8 mouse cellular contexts compared by ENCODE assay signal in the genomic region with DNA sequence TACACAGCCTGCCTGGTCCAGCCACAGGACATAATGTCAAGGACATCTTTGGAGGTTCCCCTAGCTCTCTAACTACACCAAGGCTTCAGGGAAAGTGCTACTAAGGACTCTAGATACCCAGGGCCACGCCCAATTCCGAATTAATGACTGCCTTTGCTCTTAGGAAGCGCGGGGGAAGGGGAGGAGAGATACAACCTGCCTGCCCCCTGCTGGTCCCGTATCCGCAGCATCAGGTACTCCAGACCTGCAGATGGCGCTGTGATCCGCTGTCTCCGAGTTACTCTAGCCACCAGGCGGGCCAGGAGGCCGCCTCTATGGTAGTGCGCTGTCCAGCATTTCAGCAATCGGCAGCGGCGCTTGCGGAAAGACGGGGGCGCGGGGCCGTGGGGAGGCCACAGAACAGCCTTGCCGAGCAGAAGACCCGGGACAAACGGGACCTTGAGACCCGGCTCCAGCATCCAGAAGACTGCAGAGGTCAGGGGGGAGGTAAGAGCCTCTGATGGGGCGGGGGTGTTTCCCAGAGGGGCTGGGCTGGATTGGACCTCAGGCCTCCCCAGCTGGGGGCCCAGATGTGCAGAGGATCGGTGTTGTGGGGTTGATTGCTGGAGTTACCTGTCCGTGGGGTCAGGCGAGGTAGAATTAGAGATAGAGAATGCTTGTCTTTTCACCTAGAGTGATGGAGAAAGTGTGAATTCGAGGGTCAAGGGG. TPM values are rescaled to one million over a fixed set of nuclear protein-coding genes. Genes with fewer than 3 reads are reported as not detected.
DNase-seq lines count a peak whose midpoint lies in the region; ATAC-seq and TF ChIP-seq lines count a peak whose summit lies in the region.

A gene (plus strand): TSS at position 336 of the 708 bp plus-strand sequence.

- H3K27me3 ChIP-seq in forebrain, embryonic 13.5 days = peaks cover 7% of the 10 kb centered on the region; the same call in 1 of the 2 replicates
- H3K27me3 ChIP-seq in lung, embryonic 15.5 days = no peaks in the 10 kb centered on the region
- H3K27me3 ChIP-seq in thymus, adult 2 months (ENCODE audit: control insufficient read depth, insufficient read depth, low read length) = no peaks in the 10 kb centered on the region

- H3K36me3 ChIP-seq in forebrain, embryonic 13.5 days (ENCODE audit: poor library complexity, severe bottlenecking) = no peaks in the 10 kb centered on the region
- no peaks in the 10 kb centered on the region for H3K36me3 ChIP-seq in lung, embryonic 15.5 days
- no peaks in the 10 kb centered on the region for H3K36me3 ChIP-seq in thymus, adult 2 months (ENCODE audit: control insufficient read depth, insufficient read depth, low read length)

- TF ChIP-seq POLR2A in thymus, adult 2 months (IDR thresholded peaks at IDR 0.05; ENCODE audit: control insufficient read depth, extremely low read depth, insufficient read depth, low read length, poor library complexity) = no peak

- H3K4me1 ChIP-seq in forebrain, embryonic 13.5 days = peaks cover 18% of the 10 kb centered on the region
- no peaks in the 10 kb centered on the region for H3K4me1 ChIP-seq in lung, embryonic 15.5 days
- H3K4me1 ChIP-seq in thymus, adult 2 months (replicated peaks; ENCODE audit: control insufficient read depth, insufficient read depth, low read length) = peaks cover 2% of the 10 kb centered on the region; the same call in 1 of the 2 replicates

- peak; percentile 98 for DNase-seq in ES-CJ7 (ENCODE audit: low read depth, low spot score)
- peak; percentile 96 for DNase-seq in heart, postnatal 4 days
- DNase-seq in layer of hippocampus, adult 2 months (ENCODE audit: low spot score in 2 of 2) = peak; percentile 92 to 96
- peak; percentile 66 for DNase-seq in ovary, adult 18-20 months (ENCODE audit: low spot score)
- peak; percentile 90 for DNase-seq in thymus, adult 2 months

- WGBS in forebrain, embryonic 13.5 days = 3% methylated on average over 29 of the region's 29 CpGs
- 3% methylated on average over 28 of the region's 29 CpGs for whole genome bisulfite sequencing in lung, embryonic 15.5 days
- WGBS in thymus, adult 2 months = 7% methylated on average over 29 of the region's 29 CpGs

- peak within 1 kb of the TSS; percentile 68 for H3K4me2 ChIP-seq in forebrain, embryonic 13.5 days
- H3K4me2 ChIP-seq in lung, embryonic 15.5 days = no peak within 1 kb of the TSS

- no peaks in the 10 kb centered on the region for H3K9me3 ChIP-seq in forebrain, embryonic 13.5 days (replicated peaks)
- no peaks in the 10 kb centered on the region for H3K9me3 ChIP-seq in lung, embryonic 15.5 days

- peak; percentile 43; the same call in 1 of the 2 replicates for ATAC-seq in cerebellum, adult (ENCODE audit: insufficient number of reproducible peaks, low FRiP score, low TSS enrichment)
- ATAC-seq in forebrain, embryonic 13.5 days = peak; percentile 77
- peak; percentile 42; the same call in 1 of the 2 replicates for ATAC-seq in lung, embryonic 15.5 days (ENCODE audit: borderline replicate concordance, extremely low read depth, low FRiP score, low TSS enrichment)

- peak within 1 kb of the TSS; percentile 60 for H3K4me3 ChIP-seq in forebrain, embryonic 13.5 days
- H3K4me3 ChIP-seq in layer of hippocampus, adult 2 months = peak within 1 kb of the TSS; percentile 78
- H3K4me3 ChIP-seq in lung, embryonic 15.5 days = no peak within 1 kb of the TSS
- no peak within 1 kb of the TSS for H3K4me3 ChIP-seq in thymus, adult 2 months (ENCODE audit: control insufficient read depth, insufficient read depth, low read length)

- H3K9ac ChIP-seq in forebrain, embryonic 13.5 days = peak within 1 kb of the TSS; percentile 86
- no peak within 1 kb of the TSS for H3K9ac ChIP-seq in lung, embryonic 15.5 days

- no peak within 1 kb of the TSS; the same call in 1 of the 2 replicates for H3K27ac ChIP-seq in forebrain, embryonic 13.5 days
- H3K27ac ChIP-seq in layer of hippocampus, adult 2 months = peak within 1 kb of the TSS; percentile 94
- no peak within 1 kb of the TSS for H3K27ac ChIP-seq in lung, embryonic 15.5 days
- H3K27ac ChIP-seq in thymus, adult 2 months (ENCODE audit: control insufficient read depth, insufficient read depth, low read length) = no peak within 1 kb of the TSS

- peak; percentile 98 for TF ChIP-seq CTCF in layer of hippocampus, adult 2 months (conservative IDR thresholded peaks at IDR 0.05)
- peak; percentile 99 for TF ChIP-seq CTCF in thymus, adult 2 months (IDR thresholded peaks at IDR 0.05; ENCODE audit: borderline replicate concordance, control insufficient read depth, extremely low read depth, insufficient read depth, low read length, poor library complexity)

RNA-seq across cellular contexts. Expression of the gene that starts here (rescaled TPM):
- polyA plus RNA-seq in forebrain, embryonic 13.5 days (2015; fragmentation: Nextera tagmentation; extraction: Ambion mirVana) = 45.8 and 52.8 TPM in 2 replicates
- under 1 TPM; 0.12 to 0.20 TPM for total RNA-seq in heart, postnatal 4 days (2021)
- 10 to 100 TPM; 80.9 to 81.4 TPM for total RNA-seq in layer of hippocampus, adult 2 months (2021)
- 0.20 and 0.64 TPM in 2 replicates for polyA plus RNA-seq in lung, embryonic 15.5 days (2015; fragmentation: Nextera tagmentation; extraction: Ambion mirVana)
- polyA plus RNA-seq in thymus, adult 2 months (2012; rRNA removed) = 0.06 and 0.28 TPM in 2 replicates

Comparison
In these comparisons a context has a peak if more than half of its experiments do, and no peak if none do; other contexts are left out.
1. RNA of the gene that starts here (total RNA-seq): 80.9 to 81.4 TPM in layer of hippocampus, adult 2 months; 0.12 to 0.20 TPM in heart, postnatal 4 days; every median in the first group is over 10 times any median in the second.
2. RNA of the gene that starts here (polyA plus RNA-seq): 45.8 to 52.8 TPM in forebrain, embryonic 13.5 days; 0.20 to 0.64 TPM in lung, embryonic 15.5 days and 0.06 to 0.28 TPM in thymus, adult 2 months; every median in the first group is over 10 times any median in the second.
3. Peak in DNase-seq in heart, postnatal 4 days; RNA of the gene not detected or under 1 TPM.
4. Peak in ATAC-seq in lung, embryonic 15.5 days; RNA of the gene not detected or under 1 TPM.
5. Peak in DNase-seq in thymus, adult 2 months; RNA of the gene not detected or under 1 TPM.
6. H3K4me3 ChIP-seq: peak in forebrain, embryonic 13.5 days (single experiment) and layer of hippocampus, adult 2 months (single experiment); none in lung, embryonic 15.5 days (single experiment) and thymus, adult 2 months (single experiment).
7. Peak in every context shown above with its lines, with median percentiles within 50 percentile points of each other: DNase-seq and ATAC-seq.